Mouse (Mus musculus): ENCODE data around the gene Spred2. TPM values are rescaled to one million over a fixed set of nuclear protein-coding genes. Genes with fewer than 3 reads are reported as not detected.

Spred2 gene
- total and polyA plus RNA-seq, 3 experiments: 7.8 to 76.0 (median 25.9) TPM

- Histone ChIP-seq H3K79me2 (ENCODE audit: control insufficient read depth, insufficient read depth, low read length, poor library complexity) (peaks cover 72% of the 10 kb centered on the region), H3K36me3 (ENCODE audit: control insufficient read depth in 1 of 2, insufficient read depth in 2 of 2, low read length in 2 of 2) (peaks cover 10 to 11% of the 10 kb centered on the region in 2 experiments), H3K4me3 (ENCODE audit: control insufficient read depth in 1 of 2, insufficient read depth in 1 of 2, low read depth in 2 of 2, low read length in 2 of 2) (no peak overlapping the region), H3K27me3 (ENCODE audit: control insufficient read depth in 1 of 2, insufficient read depth in 2 of 2, low read length in 2 of 2) (no peaks in the 10 kb centered on the region), H3K9ac (ENCODE audit: control insufficient read depth, low read depth, low read length, poor library complexity, severe bottlenecking) (no peak overlapping the region), H3K9me3 (replicated peaks; ENCODE audit: insufficient read depth, low read length) (no peaks in the 10 kb centered on the region), H3K4me1 (ENCODE audit: control insufficient read depth in 1 of 2, insufficient read depth in 2 of 2, low read length in 2 of 2) (peaks cover 0 to 10% of the 10 kb centered on the region in 2 experiments; a peak in 2 of 4 replicates), H3K27ac (ENCODE audit: control insufficient read depth, low read depth, low read length) (no peak overlapping the region)
- DNase-seq (ENCODE audit: low read depth, low spot score): no peak
- no peak for TF ChIP-seq GABPA (IDR thresholded peaks at IDR 0.05; ENCODE audit: low read depth, low read length)
- TF ChIP-seq ZMIZ1 (IDR thresholded peaks at IDR 0.05; ENCODE audit: low read depth, low read length): no peak
- no peak for TF ChIP-seq CTCF (IDR thresholded peaks at IDR 0.05 in 2 of 3, conservative IDR thresholded peaks at IDR 0.05 in 1 of 3; ENCODE audit: control insufficient read depth in 1 of 3, insufficient read depth in 1 of 3, low read depth in 2 of 3, low read length in 3 of 3, poor library complexity in 1 of 3, severe bottlenecking in 1 of 3)
- TF ChIP-seq MYC (IDR thresholded peaks at IDR 0.05; ENCODE audit: low read depth, low read length): no peak
- no peak for TF ChIP-seq GATA1 (IDR thresholded peaks at IDR 0.05; ENCODE audit: low read depth, low read length)
- TF ChIP-seq UBTF (IDR thresholded peaks at IDR 0.05; ENCODE audit: borderline replicate concordance, insufficient read depth, low read depth, low read length): no peak
- no peak for TF ChIP-seq ZKSCAN1 (IDR thresholded peaks at IDR 0.05; ENCODE audit: low read depth, low read length)
- TF ChIP-seq ZC3H11A (IDR thresholded peaks at IDR 0.05; ENCODE audit: low read depth, low read length): no peak
These were observed 26.0 kb downstream of the Spred2 start for GRCm38 (mm10) chr11:19950169-19950568.

DNA sequence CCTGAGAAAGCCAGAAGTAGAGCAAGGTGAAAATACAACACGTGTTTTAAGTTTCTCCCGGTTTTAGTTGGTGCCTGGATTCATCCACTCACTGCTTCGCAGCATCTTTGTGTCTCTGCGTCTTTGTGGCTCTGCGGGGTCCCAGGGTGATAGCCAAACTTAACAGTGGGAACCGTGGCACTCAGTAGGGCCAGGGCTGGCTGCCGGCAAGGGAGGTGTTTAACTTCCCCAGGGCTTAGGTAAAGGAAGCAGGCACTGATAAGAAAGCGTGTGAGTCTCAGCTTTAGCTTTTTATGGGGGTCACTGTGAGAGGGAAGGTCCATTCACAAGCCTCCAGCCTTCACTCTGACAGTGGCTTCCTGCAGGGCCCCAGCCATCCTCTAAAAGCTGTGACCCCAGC, 28.8 kb downstream of the Spred2 start:
- no peak overlapping the region for H3K27ac ChIP-seq (ENCODE audit: control insufficient read depth, low read depth, low read length)
- no peaks in the 10 kb centered on the region for H3K27me3 ChIP-seq (ENCODE audit: control insufficient read depth in 1 of 2, insufficient read depth in 2 of 2, low read length in 2 of 2)
- peaks cover 3 to 11% of the 10 kb centered on the region in 2 experiments for H3K36me3 ChIP-seq (ENCODE audit: control insufficient read depth in 1 of 2, insufficient read depth in 2 of 2, low read length in 2 of 2)
- peak; percentile 33 for DNase-seq (ENCODE audit: low read depth, low spot score)
- H3K4me1 ChIP-seq (ENCODE audit: control insufficient read depth in 1 of 2, insufficient read depth in 2 of 2, low read length in 2 of 2): peaks cover 0 to 10% of the 10 kb centered on the region in 2 experiments; a peak in 2 of 4 replicates
- H3K79me2 ChIP-seq (ENCODE audit: control insufficient read depth, insufficient read depth, low read length, poor library complexity): peaks cover 67% of the 10 kb centered on the region
- H3K9ac ChIP-seq (ENCODE audit: control insufficient read depth, low read depth, low read length, poor library complexity, severe bottlenecking): no peak overlapping the region
- TF ChIP-seq POLR2AphosphoS2 (IDR thresholded peaks at IDR 0.05; ENCODE audit: low read length) (no peak), GATA1 (IDR thresholded peaks at IDR 0.05; ENCODE audit: low read depth, low read length) (peak; percentile 30; the same call in 1 of the 2 replicates), ZMIZ1 (IDR thresholded peaks at IDR 0.05; ENCODE audit: low read depth, low read length) (no peak), ZKSCAN1 (IDR thresholded peaks at IDR 0.05; ENCODE audit: low read depth, low read length) (peak; percentile 83), MAFK (IDR thresholded peaks at IDR 0.05; ENCODE audit: borderline replicate concordance, low read depth, low read length) (no peak)
- no peaks in the 10 kb centered on the region for H3K9me3 ChIP-seq (replicated peaks; ENCODE audit: insufficient read depth, low read length)
- no peak overlapping the region for H3K4me3 ChIP-seq (ENCODE audit: control insufficient read depth in 1 of 2, insufficient read depth in 1 of 2, low read depth in 2 of 2, low read length in 2 of 2)

DNA sequence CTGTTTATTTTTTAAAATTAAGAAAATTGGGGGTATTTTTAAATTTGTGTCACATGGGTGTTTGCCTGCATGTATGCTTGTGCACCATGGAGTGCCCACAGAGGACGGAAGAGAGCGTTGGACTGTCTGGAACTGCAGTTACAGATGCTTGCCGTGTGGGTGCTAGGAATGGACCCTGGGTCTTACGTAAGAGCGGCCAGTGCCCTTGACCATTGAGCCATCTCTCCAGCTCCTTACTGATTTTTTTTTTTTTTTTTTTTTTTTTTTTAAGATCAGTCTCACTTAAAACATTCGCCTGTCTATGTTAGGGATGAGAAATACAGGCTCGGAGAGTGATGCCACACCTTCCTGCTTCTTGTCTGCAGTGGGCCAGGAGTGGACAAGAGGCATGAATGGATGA, 29.7 kb downstream of the Spred2 start:
- Histone ChIP-seq H3K9me3 (replicated peaks; ENCODE audit: insufficient read depth, low read length) (no peaks in the 10 kb centered on the region), H3K36me3 (ENCODE audit: control insufficient read depth in 1 of 2, insufficient read depth in 2 of 2, low read length in 2 of 2) (peaks cover 3 to 11% of the 10 kb centered on the region in 2 experiments), H3K4me1 (ENCODE audit: control insufficient read depth in 1 of 2, insufficient read depth in 2 of 2, low read length in 2 of 2) (peaks cover 0 to 10% of the 10 kb centered on the region in 2 experiments; a peak in 2 of 4 replicates), H3K79me2 (ENCODE audit: control insufficient read depth, insufficient read depth, low read length, poor library complexity) (peaks cover 61% of the 10 kb centered on the region), H3K27me3 (ENCODE audit: control insufficient read depth in 1 of 2, insufficient read depth in 2 of 2, low read length in 2 of 2) (no peaks in the 10 kb centered on the region), H3K4me3 (ENCODE audit: control insufficient read depth in 1 of 2, insufficient read depth in 1 of 2, low read depth in 2 of 2, low read length in 2 of 2) (no peak overlapping the region), H3K27ac (ENCODE audit: control insufficient read depth, low read depth, low read length) (no peak overlapping the region), H3K9ac (ENCODE audit: control insufficient read depth, low read depth, low read length, poor library complexity, severe bottlenecking) (no peak overlapping the region)
- no peak for DNase-seq (ENCODE audit: low read depth, low spot score)
- peak; percentile 48 for TF ChIP-seq ZNF384 (IDR thresholded peaks at IDR 0.05; ENCODE audit: low read depth, low read length)
- no peak for TF ChIP-seq POLR2AphosphoS5 (IDR thresholded peaks at IDR 0.05; ENCODE audit: borderline replicate concordance, low read depth, low read length)
